Mouse (Mus musculus) CD4-positive, CD25-positive, alpha-beta regulatory T cell, adult 4 months (primary cell): ENCODE data around the gene 4931428L18Rik. TPM values are rescaled to one million over a fixed set of nuclear protein-coding genes. Genes with fewer than 3 reads are reported as not detected.

Source experiments
- polyA plus RNA-seq, 2 experiments: library from polyadenylated mRNA; unstranded; fragments of 100-300 nt; shearing (Covaris generic); gene quantifications; one replicate each; pipeline ENCODE4 v1.2.1; 2017

4931428L18Rik gene
- polyA plus RNA-seq, 2 experiments from 2014 or later: not detected

Other genes with a start within 250 kb of the 4931428L18Rik start
- not detected for gene AC153137.1, start 244.7 kb downstream of the 4931428L18Rik start, polyA plus RNA-seq
- not detected for gene Lgsn, start 46.3 kb downstream of the 4931428L18Rik start, polyA plus RNA-seq
- not detected for gene Pih1d3, start 154 bp upstream of the 4931428L18Rik start, polyA plus RNA-seq